Mouse (Mus musculus) liver, embryonic 14.5 days (tissue): Measurements from ENCODE around the gene Kcnq5. TPM values are rescaled to one million over a fixed set of nuclear protein-coding genes. Genes with fewer than 3 reads are reported as not detected.

Experiments
- ATAC-seq: fragments of 200-750 bp; cut with Nextera tagmentation; 2 replicates; pipeline ENCODE4 v1.8.0; 2017; ENCODE audit warnings: moderate number of reproducible peaks, mild to moderate bottlenecking, moderate library complexity; ENCODE audit not compliant: insufficient read depth
- DNase-seq, 3 experiments: peaks; one replicate each; pipeline ENCODE4 v3.0.0-alpha.2; 2012 to 2013; ENCODE audit warnings: low read depth in 3 of 3, low spot score in 3 of 3
- H3K27ac ChIP-seq: fragments of 300-500 bp; sonication (generic); 2 replicates; pipeline ENCODE4 v1.5.1; 2014; ENCODE audit warnings: moderate library complexity, mild to moderate bottlenecking, control low read depth, inconsistent platforms
- H3K27me3 ChIP-seq: fragments of 300-500 bp; sonication (generic); 2 replicates; pipeline ENCODE4 v1.6.1; 2014; ENCODE audit warnings: mild to moderate bottlenecking, low read length, moderate library complexity; ENCODE audit not compliant: control insufficient read depth, insufficient read depth
- H3K36me3 ChIP-seq: fragments of 300-500 bp; sonication (generic); replicated peaks from 2 replicates; pipeline ENCODE4 v1.6.1; 2014; ENCODE audit warnings: low read depth; ENCODE audit not compliant: control insufficient read depth, insufficient read depth
- H3K4me1 ChIP-seq, 2 experiments: fragments of 200-500 bp in 1 of 2; fragments of 300-500 bp in 1 of 2; sonication (generic) in 1 of 2; replicated peaks; 2 replicates each; pipeline ENCODE4 v1.6.1; 2012 to 2014; ENCODE audit warnings: antibody characterized with exemption in 1 of 2, inconsistent platforms in 1 of 2, low read length in 1 of 2; ENCODE audit not compliant: control insufficient read depth in 2 of 2, insufficient read depth in 2 of 2
- H3K4me2 ChIP-seq: fragments of 300-500 bp; sonication (generic); 2 replicates; pipeline ENCODE4 v1.6.1; 2014; ENCODE audit warnings: low read depth, mild to moderate bottlenecking, control low read depth, moderate library complexity
- H3K4me3 ChIP-seq, 2 experiments: fragments of 200-500 bp in 1 of 2; fragments of 300-500 bp in 1 of 2; sonication (generic) in 1 of 2; 2 replicates each; pipeline ENCODE4 v1.5.1; 2012 to 2014; ENCODE audit warnings: low read depth in 2 of 2, low read length in 2 of 2, mild to moderate bottlenecking in 2 of 2, control low read depth in 1 of 2, inconsistent platforms in 1 of 2, moderate library complexity in 1 of 2; ENCODE audit not compliant: insufficient read depth in 1 of 2
- H3K9ac ChIP-seq: fragments of 300-500 bp; sonication (generic); replicated peaks from 2 replicates; pipeline ENCODE4 v1.6.1; 2014; ENCODE audit warnings: mild to moderate bottlenecking, control low read depth, moderate library complexity
- H3K9me3 ChIP-seq: fragments of 300-500 bp; sonication (generic); 2 replicates; pipeline ENCODE4 v1.6.1; 2016; ENCODE audit warnings: low read length, mixed read lengths; ENCODE audit not compliant: control insufficient read depth
- CTCF ChIP-seq: IDR thresholded peaks from 2 replicates; pipeline ENCODE4 v1.5.1; 2016; ENCODE audit warnings: antibody characterized with exemption, low read depth, control low read depth
- EP300 ChIP-seq: IDR thresholded peaks from 2 replicates; pipeline ENCODE4 v1.6.1; 2016; ENCODE audit warnings: antibody characterized with exemption, low read depth
- WGBS: fragments of 180-500 bp; shearing (Covaris S2); extraction: QIAGEN DNeasy Blood & Tissue Kit; methylation state at CpG from one replicate; pipeline ENCODE4 v1.1.7; 2014; ENCODE audit not compliant: insufficient replicate concordance; 5-methylcytosine and 5-hydroxymethylcytosine counted together
- polyA plus RNA-seq, 2 experiments: library from polyadenylated mRNA; depleted of rRNA in 1 of 2; stranded (reverse) in 1 of 2; unstranded in 1 of 2; fragments of >200 nt; fragmentation: Nextera tagmentation in 1 of 2; extraction: Ambion mirVana in 1 of 2; gene quantifications; 2 replicates each; pipeline versions ENCODE4 v1.2.1 to v1.2.3; 2012 to 2014

Kcnq5 gene
- polyA plus RNA-seq, 2 experiments: 0.11 TPM; not detected in 1

DNA sequence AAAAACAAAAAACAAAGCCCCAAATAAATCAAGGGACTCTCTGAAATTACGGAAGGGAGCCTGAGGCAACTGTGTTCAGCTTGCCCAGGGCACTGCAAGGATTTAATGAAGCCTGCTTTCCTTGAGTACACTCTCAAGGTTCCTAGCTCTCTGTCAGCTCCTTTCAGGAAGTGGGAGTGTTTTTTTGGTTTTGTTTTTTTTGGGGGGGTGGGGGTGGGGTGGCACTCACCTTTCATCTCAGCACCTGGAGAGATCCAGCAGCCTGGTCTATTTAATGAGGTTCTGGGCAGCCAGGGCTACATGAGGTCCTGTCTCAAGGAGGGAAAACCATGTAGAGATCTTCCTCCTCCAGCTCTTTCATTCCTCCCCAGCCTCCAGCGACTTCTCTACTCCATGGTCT is 612.4 kb downstream of the Kcnq5 start, which contains the start of gene Khdc1a:
Khdc1a (plus strand) TSS at position 301 of the 400 bp plus-strand sequence.
- no peak for TF ChIP-seq EP300
- no peak for TF ChIP-seq CTCF
- no peaks in the 10 kb centered on the region for H3K9me3 ChIP-seq
- H3K4me3 ChIP-seq: no peak within 1 kb of the TSS
- no peak within 1 kb of the TSS for H3K27ac ChIP-seq
- no peak within 1 kb of the TSS for H3K4me2 ChIP-seq
- no peak within 1 kb of the TSS for H3K9ac ChIP-seq
- DNase-seq (no peak), ATAC-seq (no peak)
- H3K4me1 ChIP-seq: no peaks in the 10 kb centered on the region
- no peaks in the 10 kb centered on the region for H3K27me3 ChIP-seq
- no peaks in the 10 kb centered on the region for H3K36me3 ChIP-seq
- 52% methylated on average over 2 of the region's 2 CpGs for WGBS
